Mouse (Mus musculus) liver, adult 2 months (tissue): ENCODE measurements at regions not wholly inside any gene's neighbourhood (a gene's known extent, or its start where the extent isn't known, plus 50 kb on each side); places are given as distances from the start of the nearest gene placed in this dataset.

Source experiments
- CTCF ChIP-seq: fragments of 200-500 bp; IDR thresholded peaks from 2 replicates; pipeline ENCODE4 v1.5.1; 2011; ENCODE audit warnings: low read depth, low read length, control low read depth
- POLR2A ChIP-seq: fragments of 200-500 bp; IDR thresholded peaks from 2 replicates; pipeline ENCODE4 v1.6.1; 2011; ENCODE audit warnings: low read length, control low read depth; ENCODE audit not compliant: insufficient read depth; ENCODE audit errors: extremely low read depth

DNA sequence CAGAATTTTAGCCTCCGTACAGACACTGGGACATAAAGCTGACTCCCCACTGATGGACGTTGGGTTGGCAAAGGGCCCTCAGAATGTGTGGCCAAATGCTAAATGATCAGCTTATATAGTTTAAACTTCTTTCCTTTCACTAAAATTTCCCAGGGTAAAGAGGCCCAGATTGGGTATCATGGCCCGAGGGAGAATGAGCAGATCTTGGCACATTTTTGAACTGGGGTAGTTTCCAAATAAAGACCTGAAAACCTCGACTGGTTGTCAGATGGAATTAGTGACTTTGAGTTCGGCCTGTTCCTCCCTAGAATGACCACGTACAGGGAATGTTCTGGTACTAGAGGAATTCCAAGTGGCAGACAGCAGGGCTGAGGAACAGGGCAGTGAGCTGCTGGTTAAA lies 127.9 kb upstream of the Adra1d start:
- TF ChIP-seq CTCF (no peak), POLR2A (no peak)
